Mouse (Mus musculus) forebrain, embryonic 10.5 days (tissue): ENCODE results near the gene Pou2f2. TPM values are rescaled to one million over a fixed set of nuclear protein-coding genes. Genes with fewer than 3 reads are reported as not detected.

Experiments used
- DNase-seq: peaks from one replicate; pipeline ENCODE4 v3.0.0-alpha.2; 2017; ENCODE audit warnings: low spot score; ENCODE audit errors: extremely low spot score
- H3K27ac ChIP-seq: fragments of 300-500 bp; sonication (generic); 2 replicates; pipeline ENCODE4 v1.5.1; 2016; ENCODE audit warnings: mild to moderate bottlenecking
- H3K27me3 ChIP-seq: fragments of 300-500 bp; sonication (generic); 2 replicates; pipeline ENCODE4 v1.6.1; 2016; ENCODE audit warnings: mild to moderate bottlenecking; ENCODE audit not compliant: poor library complexity, severe bottlenecking
- H3K36me3 ChIP-seq: fragments of 300-500 bp; sonication (generic); replicated peaks from 2 replicates; pipeline ENCODE4 v1.6.1; 2016; ENCODE audit warnings: mild to moderate bottlenecking, moderate library complexity
- H3K4me1 ChIP-seq: fragments of 300-500 bp; sonication (generic); 2 replicates; pipeline ENCODE4 v1.6.1; 2016
- H3K4me3 ChIP-seq: fragments of 300-500 bp; sonication (generic); 2 replicates; pipeline ENCODE4 v1.5.1; 2016; ENCODE audit warnings: mild to moderate bottlenecking, moderate library complexity
- H3K9me3 ChIP-seq: fragments of 300-500 bp; sonication (generic); 2 replicates; pipeline ENCODE4 v1.6.1; 2016; ENCODE audit warnings: mild to moderate bottlenecking, moderate library complexity
- whole genome bisulfite sequencing: fragments of 180-500 bp; shearing (Covaris S2); methylation state at CpG from one replicate; pipeline ENCODE4 v1.1.7; 2016; 5-methylcytosine and 5-hydroxymethylcytosine counted together
- polyA plus RNA-seq: library from polyadenylated mRNA; unstranded; fragments of >200 nt; fragmentation: Nextera tagmentation; extraction: Ambion mirVana; gene quantifications from 2 replicates; pipeline ENCODE4 v1.2.1, GENCODE M21; 2016

Pou2f2 gene
- polyA plus RNA-seq, 1 experiment from 2014 or later, result 5.5 TPM

GRCm38 (mm10) chr7:25127971-25128370 is 51.6 kb downstream of the Pou2f2 start:
- peaks cover 10% of the 10 kb centered on the region for H3K4me1 ChIP-seq
- H3K36me3 ChIP-seq, result no peaks in the 10 kb centered on the region
- no peak for DNase-seq
- WGBS, result 77% methylated on average over 9 of the region's 9 CpGs
- H3K4me3 ChIP-seq, result no peak overlapping the region
- peaks cover 26% of the 10 kb centered on the region for H3K27me3 ChIP-seq
- H3K9me3 ChIP-seq, result no peaks in the 10 kb centered on the region
- H3K27ac ChIP-seq, result no peak overlapping the region

GRCm38 (mm10) chr7:25125716-25126281 is 53.7 kb downstream of the Pou2f2 start:
- H3K27ac ChIP-seq, result no peak overlapping the region
- 85% methylated on average over 10 of the region's 10 CpGs for WGBS
- H3K27me3 ChIP-seq, result peaks cover 4% of the 10 kb centered on the region; the same call in 1 of the 2 replicates
- H3K4me1 ChIP-seq, result no peaks in the 10 kb centered on the region
- H3K4me3 ChIP-seq, result no peak overlapping the region
- H3K36me3 ChIP-seq, result no peaks in the 10 kb centered on the region
- no peak for DNase-seq
- H3K9me3 ChIP-seq, result no peaks in the 10 kb centered on the region

- WGBS, result 73% methylated on average over 13 of the region's 13 CpGs
- peaks cover 1% of the 10 kb centered on the region for H3K27me3 ChIP-seq
Measured at GRCm38 (mm10) chr7:25121240-25121786, 58.2 kb downstream of the Pou2f2 start.

GRCm38 (mm10) chr7:25120061-25120834 is 59.3 kb downstream of the Pou2f2 start:
- 75% methylated on average over 16 of the region's 25 CpGs for WGBS
- H3K27me3 ChIP-seq, result peaks cover 12% of the 10 kb centered on the region
- no peak overlapping the region for H3K27ac ChIP-seq
- no peaks in the 10 kb centered on the region for H3K9me3 ChIP-seq
- DNase-seq, result no peak
- H3K4me1 ChIP-seq, result peaks cover 8% of the 10 kb centered on the region
- H3K36me3 ChIP-seq, result 0 out of 2 replicates have a peak, but pooled peaks cover 3% of the 10 kb centered on the region
- H3K4me3 ChIP-seq, result no peak overlapping the region

More at GRCm38 (mm10) chr7:25121240-25121786, 58.2 kb downstream of the Pou2f2 start:
- Histone ChIP-seq H3K4me1 (no peaks in the 10 kb centered on the region), H3K27ac (no peak overlapping the region), H3K36me3 (no peaks in the 10 kb centered on the region), H3K9me3 (no peaks in the 10 kb centered on the region), H3K4me3 (no peak overlapping the region)
- DNase-seq, result no peak

- 90% methylated on average over 16 of the region's 16 CpGs for WGBS
- Histone ChIP-seq H3K9me3 (no peaks in the 10 kb centered on the region), H3K4me1 (peaks cover 8% of the 10 kb centered on the region), H3K27me3 (peaks cover 16% of the 10 kb centered on the region), H3K36me3 (0 out of 2 replicates have a peak, but pooled peaks cover 4% of the 10 kb centered on the region), H3K4me3 (no peak overlapping the region), H3K27ac (no peak overlapping the region)
- no peak for DNase-seq
Measured at GRCm38 (mm10) chr7:25112956-25113603, 66.4 kb downstream of the Pou2f2 start.

GRCm38 (mm10) chr7:25112178-25112955 is 67.2 kb downstream of the Pou2f2 start:
- no peak overlapping the region for H3K4me3 ChIP-seq
- H3K27ac ChIP-seq, result no peak overlapping the region
- no peaks in the 10 kb centered on the region for H3K9me3 ChIP-seq
- WGBS, result 90% methylated on average over 17 of the region's 17 CpGs
- peaks cover 16% of the 10 kb centered on the region for H3K27me3 ChIP-seq
- DNase-seq, result no peak
- H3K36me3 ChIP-seq, result 0 out of 2 replicates have a peak, but pooled peaks cover 4% of the 10 kb centered on the region
- peaks cover 11% of the 10 kb centered on the region for H3K4me1 ChIP-seq

GRCm38 (mm10) chr7:25110336-25110735 is 69.2 kb downstream of the Pou2f2 start:
- DNase-seq, result no peak
- 0 out of 2 replicates have a peak, but pooled peaks cover 2% of the 10 kb centered on the region for H3K36me3 ChIP-seq
- H3K27ac ChIP-seq, result no peak overlapping the region
- H3K9me3 ChIP-seq, result no peaks in the 10 kb centered on the region
- H3K4me1 ChIP-seq, result peaks cover 12% of the 10 kb centered on the region
- peaks cover 4% of the 10 kb centered on the region for H3K27me3 ChIP-seq
- H3K4me3 ChIP-seq, result no peak overlapping the region
- 92% methylated on average over 9 of the region's 9 CpGs for WGBS

- no peaks in the 10 kb centered on the region for H3K27me3 ChIP-seq
- no peak overlapping the region for H3K4me3 ChIP-seq
- WGBS, result 85% methylated on average over 12 of the region's 12 CpGs
- DNase-seq, result no peak
- H3K27ac ChIP-seq, result no peak overlapping the region
- H3K9me3 ChIP-seq, result no peaks in the 10 kb centered on the region
- H3K36me3 ChIP-seq, result no peaks in the 10 kb centered on the region
- peaks cover 11% of the 10 kb centered on the region for H3K4me1 ChIP-seq
Measured at GRCm38 (mm10) chr7:25109355-25109754, 70.2 kb downstream of the Pou2f2 start.

- Histone ChIP-seq H3K27ac (no peak overlapping the region), H3K27me3 (no peaks in the 10 kb centered on the region), H3K36me3 (no peaks in the 10 kb centered on the region), H3K4me1 (peaks cover 11% of the 10 kb centered on the region), H3K9me3 (no peaks in the 10 kb centered on the region), H3K4me3 (no peak overlapping the region)
- DNase-seq, result no peak
- 57% methylated on average over 17 of the region's 17 CpGs for WGBS
Measured at GRCm38 (mm10) chr7:25106790-25107502, 72.6 kb downstream of the Pou2f2 start.

GRCm38 (mm10) chr7:25105411-25106160 is 73.9 kb downstream of the Pou2f2 start:
- DNase-seq, result peak; percentile 80
- peaks cover 11% of the 10 kb centered on the region for H3K4me1 ChIP-seq
- no peaks in the 10 kb centered on the region for H3K9me3 ChIP-seq
- H3K27me3 ChIP-seq, result no peaks in the 10 kb centered on the region
- no peaks in the 10 kb centered on the region for H3K36me3 ChIP-seq
- H3K27ac ChIP-seq, result no peak overlapping the region
- H3K4me3 ChIP-seq, result no peak overlapping the region
- WGBS, result 25% methylated on average over 17 of the region's 17 CpGs

GRCm38 (mm10) chr7:25099581-25099980 is 79.9 kb downstream of the Pou2f2 start:
- Histone ChIP-seq H3K36me3 (no peaks in the 10 kb centered on the region), H3K27me3 (peaks cover 8% of the 10 kb centered on the region; the same call in 1 of the 2 replicates), H3K9me3 (no peaks in the 10 kb centered on the region), H3K4me1 (no peaks in the 10 kb centered on the region), H3K27ac (no peak overlapping the region), H3K4me3 (no peak overlapping the region)
- no peak for DNase-seq
- 49% methylated on average over 4 of the region's 4 CpGs for WGBS
